Mouse (Mus musculus): ENCODE data around the gene Wscd2. TPM values are rescaled to one million over a fixed set of nuclear protein-coding genes. Genes with fewer than 3 reads are reported as not detected.

Gene Wscd2
- polyA plus RNA-seq, 1 experiment: not detected

GRCm38 (mm10) chr5:113506779-113507178, 16.6 kb downstream of the Wscd2 start:
- no peak for TF ChIP-seq GATA1 (IDR thresholded peaks at IDR 0.05; ENCODE audit: low read length)
- no peak for TF ChIP-seq TAL1 (IDR thresholded peaks at IDR 0.05; ENCODE audit: low read length)
- H3K9me3 ChIP-seq (ENCODE audit: control insufficient read depth, low read length): no peaks in the 10 kb centered on the region
- H3K4me3 ChIP-seq (replicated peaks): no peak overlapping the region
- H3K36me3 ChIP-seq (ENCODE audit: control insufficient read depth): no peaks in the 10 kb centered on the region
- H3K27me3 ChIP-seq (ENCODE audit: control insufficient read depth): no peaks in the 10 kb centered on the region
- H3K4me1 ChIP-seq (ENCODE audit: control insufficient read depth): no peaks in the 10 kb centered on the region

DNA sequence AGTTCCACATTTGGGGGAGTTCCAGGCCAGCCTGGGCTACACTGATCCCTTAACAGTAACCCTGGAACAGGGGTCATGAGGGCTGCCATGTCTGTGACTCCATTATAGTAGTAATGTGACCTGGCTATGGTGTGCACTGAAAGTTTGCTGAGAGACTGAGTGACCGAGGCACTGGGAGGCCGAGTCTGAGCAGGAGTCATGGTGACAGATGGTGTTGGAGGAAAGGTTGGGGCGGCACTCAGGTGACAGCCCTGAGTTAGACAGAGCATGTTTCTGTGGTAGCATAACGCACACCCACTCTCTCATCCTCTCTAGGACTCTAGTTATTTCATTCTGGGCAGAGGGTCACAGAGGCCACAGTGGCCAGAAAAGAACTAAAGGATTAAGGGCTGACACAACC, 19.0 kb downstream of the Wscd2 start:
- Histone ChIP-seq H3K27me3 (ENCODE audit: control insufficient read depth) (no peaks in the 10 kb centered on the region), H3K9me3 (ENCODE audit: control insufficient read depth, low read length) (no peaks in the 10 kb centered on the region), H3K36me3 (ENCODE audit: control insufficient read depth) (no peaks in the 10 kb centered on the region), H3K4me1 (ENCODE audit: control insufficient read depth) (no peaks in the 10 kb centered on the region), H3K4me3 (replicated peaks) (no peak overlapping the region)
- no peak for TF ChIP-seq GATA1 (IDR thresholded peaks at IDR 0.05; ENCODE audit: low read length)
- TF ChIP-seq TAL1 (IDR thresholded peaks at IDR 0.05; ENCODE audit: low read length): no peak

GRCm38 (mm10) chr5:113513640-113514039, 23.5 kb downstream of the Wscd2 start:
- H3K9me3 ChIP-seq (ENCODE audit: control insufficient read depth, low read length): peaks cover 8% of the 10 kb centered on the region
- TF ChIP-seq TAL1 (IDR thresholded peaks at IDR 0.05; ENCODE audit: low read length): no peak
- no peak for TF ChIP-seq GATA1 (IDR thresholded peaks at IDR 0.05; ENCODE audit: low read length)
- H3K36me3 ChIP-seq (ENCODE audit: control insufficient read depth): no peaks in the 10 kb centered on the region
- no peaks in the 10 kb centered on the region for H3K4me1 ChIP-seq (ENCODE audit: control insufficient read depth)
- no peak overlapping the region for H3K4me3 ChIP-seq (replicated peaks)
- H3K27me3 ChIP-seq (ENCODE audit: control insufficient read depth): no peaks in the 10 kb centered on the region

DNA sequence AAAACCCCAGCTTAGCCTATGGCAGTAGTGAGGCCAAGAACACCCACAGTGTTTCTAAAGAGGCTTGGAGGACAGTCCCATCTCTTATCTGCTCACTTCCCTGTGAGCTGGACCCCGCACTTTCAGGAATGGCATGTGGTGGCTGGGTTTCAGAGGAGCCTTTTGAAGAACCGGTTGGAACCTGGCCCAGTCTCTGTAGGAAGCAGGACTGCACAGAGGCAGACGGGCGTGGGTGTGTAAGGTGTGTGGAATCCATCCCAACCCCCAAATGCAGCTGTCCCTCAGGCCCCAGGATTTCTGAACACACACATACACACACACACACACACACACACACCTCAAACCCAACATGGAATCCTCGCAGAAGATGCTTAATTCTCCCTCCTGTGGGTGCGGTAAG, 23.9 kb downstream of the Wscd2 start:
- no peak for TF ChIP-seq TAL1 (IDR thresholded peaks at IDR 0.05; ENCODE audit: low read length)
- no peak for TF ChIP-seq GATA1 (IDR thresholded peaks at IDR 0.05; ENCODE audit: low read length)

GRCm38 (mm10) chr5:113516119-113516872, 26.2 kb downstream of the Wscd2 start:
- TF ChIP-seq TAL1 (IDR thresholded peaks at IDR 0.05; ENCODE audit: low read length) (no peak), GATA1 (IDR thresholded peaks at IDR 0.05; ENCODE audit: low read length) (no peak)
- Histone ChIP-seq H3K9me3 (ENCODE audit: control insufficient read depth, low read length) (peaks cover 8% of the 10 kb centered on the region), H3K4me3 (replicated peaks) (no peak overlapping the region), H3K36me3 (ENCODE audit: control insufficient read depth) (no peaks in the 10 kb centered on the region), H3K4me1 (ENCODE audit: control insufficient read depth) (no peaks in the 10 kb centered on the region), H3K27me3 (ENCODE audit: control insufficient read depth) (no peaks in the 10 kb centered on the region)

More for the DNA sequence above, 23.9 kb downstream of the Wscd2 start:
- Histone ChIP-seq H3K4me1 (ENCODE audit: control insufficient read depth) (no peaks in the 10 kb centered on the region), H3K4me3 (replicated peaks) (no peak overlapping the region), H3K27me3 (ENCODE audit: control insufficient read depth) (no peaks in the 10 kb centered on the region), H3K9me3 (ENCODE audit: control insufficient read depth, low read length) (peaks cover 8% of the 10 kb centered on the region), H3K36me3 (ENCODE audit: control insufficient read depth) (no peaks in the 10 kb centered on the region)

GRCm38 (mm10) chr5:113516873-113517336, 26.8 kb downstream of the Wscd2 start:
- Histone ChIP-seq H3K4me1 (ENCODE audit: control insufficient read depth) (no peaks in the 10 kb centered on the region), H3K9me3 (ENCODE audit: control insufficient read depth, low read length) (peaks cover 8% of the 10 kb centered on the region), H3K27me3 (ENCODE audit: control insufficient read depth) (no peaks in the 10 kb centered on the region), H3K4me3 (replicated peaks) (no peak overlapping the region), H3K36me3 (ENCODE audit: control insufficient read depth) (no peaks in the 10 kb centered on the region)
- no peak for TF ChIP-seq TAL1 (IDR thresholded peaks at IDR 0.05; ENCODE audit: low read length)

- H3K27me3 ChIP-seq (ENCODE audit: control insufficient read depth): no peaks in the 10 kb centered on the region
- TF ChIP-seq TAL1 (IDR thresholded peaks at IDR 0.05; ENCODE audit: low read length): no peak
- TF ChIP-seq GATA1 (IDR thresholded peaks at IDR 0.05; ENCODE audit: low read length): no peak
- H3K4me3 ChIP-seq (replicated peaks): no peak overlapping the region
Measured at GRCm38 (mm10) chr5:113517387-113517786, 27.3 kb downstream of the Wscd2 start.

DNA sequence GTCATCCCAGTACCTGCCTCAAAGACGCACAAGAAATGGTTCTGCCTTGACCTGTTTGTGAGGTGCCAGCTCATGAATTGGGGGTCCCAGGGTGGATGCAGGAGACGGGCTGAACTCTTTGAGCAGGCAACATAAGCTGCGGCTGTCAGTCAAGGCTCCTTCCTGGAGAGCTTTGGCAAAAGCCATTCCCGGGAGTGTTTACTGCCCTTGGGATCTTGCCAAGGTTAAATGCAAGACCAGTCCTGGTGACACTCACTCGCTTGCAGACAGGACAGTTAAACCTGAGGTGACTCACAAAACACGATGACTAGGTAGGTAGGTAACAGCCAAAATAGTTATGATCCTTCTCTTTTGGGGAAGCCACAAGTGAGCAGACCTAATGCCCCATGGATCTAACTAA, 30.9 kb downstream of the Wscd2 start:
- Histone ChIP-seq H3K4me1 (ENCODE audit: control insufficient read depth) (no peaks in the 10 kb centered on the region), H3K36me3 (ENCODE audit: control insufficient read depth) (no peaks in the 10 kb centered on the region), H3K9me3 (ENCODE audit: control insufficient read depth, low read length) (peaks cover 8% of the 10 kb centered on the region), H3K27me3 (ENCODE audit: control insufficient read depth) (no peaks in the 10 kb centered on the region), H3K4me3 (replicated peaks) (no peak overlapping the region)
- TF ChIP-seq TAL1 (IDR thresholded peaks at IDR 0.05; ENCODE audit: low read length) (no peak), GATA1 (IDR thresholded peaks at IDR 0.05; ENCODE audit: low read length) (no peak)

More at GRCm38 (mm10) chr5:113517387-113517786, 27.3 kb downstream of the Wscd2 start:
- no peaks in the 10 kb centered on the region for H3K4me1 ChIP-seq (ENCODE audit: control insufficient read depth)
- H3K36me3 ChIP-seq (ENCODE audit: control insufficient read depth): no peaks in the 10 kb centered on the region
- H3K9me3 ChIP-seq (ENCODE audit: control insufficient read depth, low read length): peaks cover 8% of the 10 kb centered on the region

DNA sequence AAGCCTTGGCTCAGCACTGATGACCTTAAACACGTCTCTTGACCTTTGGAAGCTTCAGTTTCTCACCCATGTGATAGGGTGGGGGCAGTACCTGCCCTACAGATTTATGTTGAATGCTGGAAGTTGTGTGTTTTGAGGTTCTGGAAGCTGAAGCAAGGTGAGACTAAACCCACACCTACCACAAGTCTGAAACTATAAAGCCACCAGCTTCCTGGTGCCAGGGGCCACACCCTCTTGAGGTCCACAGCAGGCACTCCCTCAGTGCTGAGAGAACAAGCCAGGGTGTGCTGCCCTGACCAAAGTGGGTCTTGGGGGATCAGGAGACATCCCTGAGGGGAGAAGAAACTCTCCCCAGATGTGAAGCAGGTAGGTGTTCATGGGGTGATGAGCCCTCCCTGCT, 48.7 kb downstream of the Wscd2 start:
- TF ChIP-seq GATA1 (IDR thresholded peaks at IDR 0.05; ENCODE audit: low read length) (no peak), TAL1 (IDR thresholded peaks at IDR 0.05; ENCODE audit: low read length) (no peak)
- Histone ChIP-seq H3K4me1 (ENCODE audit: control insufficient read depth) (peaks cover 20% of the 10 kb centered on the region), H3K36me3 (ENCODE audit: control insufficient read depth) (no peaks in the 10 kb centered on the region), H3K27me3 (ENCODE audit: control insufficient read depth) (peaks cover 2% of the 10 kb centered on the region; the same call in 1 of the 2 replicates), H3K9me3 (ENCODE audit: control insufficient read depth, low read length) (peaks cover 3% of the 10 kb centered on the region; the same call in 1 of the 2 replicates), H3K4me3 (replicated peaks) (no peak overlapping the region)
